Mouse (Mus musculus): Measurements from ENCODE around the gene Crebrf. TPM values are rescaled to one million over a fixed set of nuclear protein-coding genes. Genes with fewer than 3 reads are reported as not detected.
A peak's percentile ranks its signal among the peaks of the same experiment; 100 is the strongest.

Gene Crebrf
- total and polyA plus RNA-seq, 3 experiments = 1.6 to 66.3 (median 51.3) TPM

- TF ChIP-seq GATA1 (IDR thresholded peaks at IDR 0.05; ENCODE audit: borderline replicate concordance, low read length) = no peak
- no peak for ATAC-seq (ENCODE audit: extremely low read depth, insufficient number of reproducible peaks, low FRiP score, poor library complexity, severe bottlenecking)
- Histone ChIP-seq H3K4me3 (ENCODE audit: low read depth, low read length) (no peak overlapping the region), H3K36me3 (replicated peaks) (peaks cover 78% of the 10 kb centered on the region), H3K27me3 (ENCODE audit: insufficient read depth, low read length) (no peaks in the 10 kb centered on the region), H3K4me1 (ENCODE audit: insufficient read depth, low read depth, low read length) (peaks cover 12% of the 10 kb centered on the region), H3K9me3 (replicated peaks) (peaks cover 3% of the 10 kb centered on the region)
- DNase-seq (ENCODE audit: low spot score) = no peak
These were observed 15.4 kb upstream of the Crebrf start for GRCm38 (mm10) chr17:26699819-26700616.

- no peaks in the 10 kb centered on the region for H3K27me3 ChIP-seq (ENCODE audit: insufficient read depth, low read length)
- peaks cover 23% of the 10 kb centered on the region for H3K4me1 ChIP-seq (ENCODE audit: insufficient read depth, low read depth, low read length)
- TF ChIP-seq POLR2AphosphoS5 (IDR thresholded peaks at IDR 0.05; ENCODE audit: insufficient replicate concordance, low read depth, low read length) (0 out of 2 replicates have a peak, but pooled peaks have one; percentile 26), TAL1 (conservative IDR thresholded peaks at IDR 0.05; ENCODE audit: low read depth, low read length) (no peak)
- peaks cover 3% of the 10 kb centered on the region for H3K9me3 ChIP-seq (replicated peaks)
- H3K4me3 ChIP-seq (ENCODE audit: low read depth, low read length) = no peak overlapping the region
- ATAC-seq (ENCODE audit: extremely low read depth, insufficient number of reproducible peaks, low FRiP score, poor library complexity, severe bottlenecking) (no peak), DNase-seq (ENCODE audit: low spot score) (no peak)
- H3K36me3 ChIP-seq (replicated peaks) = peaks cover 63% of the 10 kb centered on the region
These were observed 13.9 kb upstream of the Crebrf start for GRCm38 (mm10) chr17:26701565-26701964.

GRCm38 (mm10) chr17:26702621-26703020, 12.8 kb upstream of the Crebrf start:
- Histone ChIP-seq H3K27me3 (ENCODE audit: insufficient read depth, low read length) (no peaks in the 10 kb centered on the region), H3K9me3 (replicated peaks) (peaks cover 3% of the 10 kb centered on the region), H3K4me1 (ENCODE audit: insufficient read depth, low read depth, low read length) (peaks cover 33% of the 10 kb centered on the region), H3K4me3 (ENCODE audit: low read depth, low read length) (no peak overlapping the region), H3K36me3 (replicated peaks) (peaks cover 53% of the 10 kb centered on the region)
- TF ChIP-seq TAL1 (conservative IDR thresholded peaks at IDR 0.05; ENCODE audit: low read depth, low read length) (no peak), GATA2 (IDR thresholded peaks at IDR 0.05; ENCODE audit: borderline replicate concordance, low read depth, low read length) (no peak), CTCF (IDR thresholded peaks at IDR 0.05; ENCODE audit: low read depth, low read length) (no peak), GATA1 (IDR thresholded peaks at IDR 0.05; ENCODE audit: borderline replicate concordance, low read length) (no peak), POLR2AphosphoS5 (IDR thresholded peaks at IDR 0.05; ENCODE audit: insufficient replicate concordance, low read depth, low read length) (no peak)
- ATAC-seq (ENCODE audit: extremely low read depth, insufficient number of reproducible peaks, low FRiP score, poor library complexity, severe bottlenecking) (no peak), DNase-seq (ENCODE audit: low spot score) (no peak)

GRCm38 (mm10) chr17:26703671-26704070, 11.8 kb upstream of the Crebrf start:
- no peak for TF ChIP-seq TAL1 (conservative IDR thresholded peaks at IDR 0.05; ENCODE audit: low read depth, low read length)
- TF ChIP-seq CTCF (IDR thresholded peaks at IDR 0.05; ENCODE audit: low read depth, low read length) = no peak
- TF ChIP-seq GATA1 (IDR thresholded peaks at IDR 0.05; ENCODE audit: borderline replicate concordance, low read length) = no peak
- no peak for TF ChIP-seq POLR2AphosphoS5 (IDR thresholded peaks at IDR 0.05; ENCODE audit: insufficient replicate concordance, low read depth, low read length)
- no peak for TF ChIP-seq GATA2 (IDR thresholded peaks at IDR 0.05; ENCODE audit: borderline replicate concordance, low read depth, low read length)
- no peak overlapping the region for H3K4me3 ChIP-seq (ENCODE audit: low read depth, low read length)
- DNase-seq (ENCODE audit: low spot score) (no peak), ATAC-seq (ENCODE audit: extremely low read depth, insufficient number of reproducible peaks, low FRiP score, poor library complexity, severe bottlenecking) (no peak)
- peaks cover 42% of the 10 kb centered on the region for H3K4me1 ChIP-seq (ENCODE audit: insufficient read depth, low read depth, low read length)
- H3K36me3 ChIP-seq (replicated peaks) = peaks cover 43% of the 10 kb centered on the region
- H3K9me3 ChIP-seq (replicated peaks) = peaks cover 3% of the 10 kb centered on the region
- H3K27me3 ChIP-seq (ENCODE audit: insufficient read depth, low read length) = no peaks in the 10 kb centered on the region

- peaks cover 23% of the 10 kb centered on the region for H3K36me3 ChIP-seq (replicated peaks)
- no peak overlapping the region for H3K4me3 ChIP-seq (ENCODE audit: low read depth, low read length)
- DNase-seq (ENCODE audit: low spot score) = no peak
- peaks cover 62% of the 10 kb centered on the region for H3K4me1 ChIP-seq (ENCODE audit: insufficient read depth, low read depth, low read length)
- no peak for TF ChIP-seq TAL1 (conservative IDR thresholded peaks at IDR 0.05; ENCODE audit: low read depth, low read length)
- no peak for TF ChIP-seq POLR2AphosphoS5 (IDR thresholded peaks at IDR 0.05; ENCODE audit: insufficient replicate concordance, low read depth, low read length)
- no peak for TF ChIP-seq CTCF (IDR thresholded peaks at IDR 0.05; ENCODE audit: low read depth, low read length)
- no peak for TF ChIP-seq GATA1 (IDR thresholded peaks at IDR 0.05; ENCODE audit: borderline replicate concordance, low read length)
- no peak for TF ChIP-seq GATA2 (IDR thresholded peaks at IDR 0.05; ENCODE audit: borderline replicate concordance, low read depth, low read length)
- no peaks in the 10 kb centered on the region for H3K27me3 ChIP-seq (ENCODE audit: insufficient read depth, low read length)
- peaks cover 3% of the 10 kb centered on the region for H3K9me3 ChIP-seq (replicated peaks)
- no peak for ATAC-seq (ENCODE audit: extremely low read depth, insufficient number of reproducible peaks, low FRiP score, poor library complexity, severe bottlenecking)
These were observed 9.7 kb upstream of the Crebrf start for GRCm38 (mm10) chr17:26705463-26706359.

GRCm38 (mm10) chr17:26707066-26707465, 8.4 kb upstream of the Crebrf start:
- peaks cover 61% of the 10 kb centered on the region for H3K4me1 ChIP-seq (ENCODE audit: insufficient read depth, low read depth, low read length)
- TF ChIP-seq TAL1 (conservative IDR thresholded peaks at IDR 0.05; ENCODE audit: low read depth, low read length) (no peak), GATA1 (IDR thresholded peaks at IDR 0.05; ENCODE audit: borderline replicate concordance, low read length) (no peak), GATA2 (IDR thresholded peaks at IDR 0.05; ENCODE audit: borderline replicate concordance, low read depth, low read length) (no peak), POLR2AphosphoS5 (IDR thresholded peaks at IDR 0.05; ENCODE audit: insufficient replicate concordance, low read depth, low read length) (no peak), CTCF (IDR thresholded peaks at IDR 0.05; ENCODE audit: low read depth, low read length) (no peak)
- no peak for ATAC-seq (ENCODE audit: extremely low read depth, insufficient number of reproducible peaks, low FRiP score, poor library complexity, severe bottlenecking)
- DNase-seq (ENCODE audit: low spot score) = no peak
- H3K36me3 ChIP-seq (replicated peaks) = peaks cover 10% of the 10 kb centered on the region
- no peaks in the 10 kb centered on the region for H3K27me3 ChIP-seq (ENCODE audit: insufficient read depth, low read length)
- no peak overlapping the region for H3K4me3 ChIP-seq (ENCODE audit: low read depth, low read length)
- H3K9me3 ChIP-seq (replicated peaks) = peaks cover 3% of the 10 kb centered on the region

All from G1E (cell line).